Mouse (Mus musculus): ENCODE results near the gene Cdh5. TPM values are rescaled to one million over a fixed set of nuclear protein-coding genes. Genes with fewer than 3 reads are reported as not detected.

Cdh5 gene
- polyA plus RNA-seq, 1 experiment from 2014 or later: 17.1 TPM

GRCm38 (mm10) chr8:104160731-104161130 is 59.3 kb downstream of the Cdh5 start:
- Histone ChIP-seq H3K4me3 (ENCODE audit: low read depth, low read length) (no peak overlapping the region), H3K9ac (ENCODE audit: low read depth, low read length) (no peak overlapping the region), H3K4me2 (no peak overlapping the region), H3K27me3 (replicated peaks; ENCODE audit: control insufficient read depth, insufficient read depth, low read length) (no peaks in the 10 kb centered on the region), H3K9me3 (ENCODE audit: control insufficient read depth, low read length) (no peaks in the 10 kb centered on the region), H3K36me3 (ENCODE audit: control insufficient read depth, insufficient read depth, low read length) (no peaks in the 10 kb centered on the region), H3K4me1 (replicated peaks; ENCODE audit: control insufficient read depth, insufficient read depth, low read length) (no peaks in the 10 kb centered on the region), H3K27ac (ENCODE audit: low read depth, low read length) (no peak overlapping the region)
- no peak for ATAC-seq (replicated peaks; ENCODE audit: low FRiP score)
- no peak for DNase-seq (ENCODE audit: low spot score)
- WGBS: 69% methylated on average over 5 of the region's 5 CpGs

- Histone ChIP-seq H3K27me3 (replicated peaks; ENCODE audit: control insufficient read depth, insufficient read depth, low read length) (peaks cover 45% of the 10 kb centered on the region), H3K4me2 (no peak overlapping the region), H3K9ac (ENCODE audit: low read depth, low read length) (no peak overlapping the region), H3K27ac (ENCODE audit: low read depth, low read length) (no peak overlapping the region), H3K9me3 (ENCODE audit: control insufficient read depth, low read length) (no peaks in the 10 kb centered on the region), H3K4me3 (ENCODE audit: low read depth, low read length) (no peak overlapping the region), H3K36me3 (ENCODE audit: control insufficient read depth, insufficient read depth, low read length) (no peaks in the 10 kb centered on the region), H3K4me1 (replicated peaks; ENCODE audit: control insufficient read depth, insufficient read depth, low read length) (no peaks in the 10 kb centered on the region)
- WGBS: 70% methylated on average over 3 of the region's 3 CpGs
- no peak for ATAC-seq (replicated peaks; ENCODE audit: low FRiP score)
- peak; percentile 23 for DNase-seq (ENCODE audit: low spot score)
Measured at GRCm38 (mm10) chr8:104169461-104169860, 68.0 kb downstream of the Cdh5 start.

GRCm38 (mm10) chr8:104170118-104171049 is 69.0 kb downstream of the Cdh5 start, which contains the start of gene Bean1:
Gene Bean1, plus strand, starts transcription at chr8:104170442.
- H3K9me3 ChIP-seq (ENCODE audit: control insufficient read depth, low read length): no peaks in the 10 kb centered on the region
- ATAC-seq (replicated peaks; ENCODE audit: low FRiP score): peak; percentile 53
- H3K27ac ChIP-seq (ENCODE audit: low read depth, low read length): no peak within 1 kb of the TSS
- H3K36me3 ChIP-seq (ENCODE audit: control insufficient read depth, insufficient read depth, low read length): no peaks in the 10 kb centered on the region
- DNase-seq (ENCODE audit: low spot score): no peak
- H3K4me1 ChIP-seq (replicated peaks; ENCODE audit: control insufficient read depth, insufficient read depth, low read length): no peaks in the 10 kb centered on the region
- peaks cover 45% of the 10 kb centered on the region for H3K27me3 ChIP-seq (replicated peaks; ENCODE audit: control insufficient read depth, insufficient read depth, low read length)
- H3K4me2 ChIP-seq: peak within 1 kb of the TSS; percentile 86
- 2% methylated on average over 86 of the region's 87 CpGs for WGBS
- H3K9ac ChIP-seq (ENCODE audit: low read depth, low read length): peak within 1 kb of the TSS; percentile 34; the same call in 1 of the 2 replicates
- peak within 1 kb of the TSS; percentile 56 for H3K4me3 ChIP-seq (ENCODE audit: low read depth, low read length)

GRCm38 (mm10) chr8:104171050-104171620 is 69.7 kb downstream of the Cdh5 start:
- DNase-seq (ENCODE audit: low spot score) (no peak), ATAC-seq (replicated peaks; ENCODE audit: low FRiP score) (no peak)
- H3K27me3 ChIP-seq (replicated peaks; ENCODE audit: control insufficient read depth, insufficient read depth, low read length): peaks cover 45% of the 10 kb centered on the region
- H3K9me3 ChIP-seq (ENCODE audit: control insufficient read depth, low read length): no peaks in the 10 kb centered on the region
- H3K4me3 ChIP-seq (ENCODE audit: low read depth, low read length): peak overlapping the region; percentile 56
- 5% methylated on average over 32 of the region's 32 CpGs for WGBS
- H3K4me2 ChIP-seq: peak overlapping the region; percentile 86
- H3K27ac ChIP-seq (ENCODE audit: low read depth, low read length): no peak overlapping the region
- no peaks in the 10 kb centered on the region for H3K4me1 ChIP-seq (replicated peaks; ENCODE audit: control insufficient read depth, insufficient read depth, low read length)
- H3K36me3 ChIP-seq (ENCODE audit: control insufficient read depth, insufficient read depth, low read length): no peaks in the 10 kb centered on the region
- H3K9ac ChIP-seq (ENCODE audit: low read depth, low read length): peak overlapping the region; percentile 34; the same call in 1 of the 2 replicates

- WGBS: 87% methylated on average over 6 of the region's 6 CpGs
- peaks cover 45% of the 10 kb centered on the region for H3K27me3 ChIP-seq (replicated peaks; ENCODE audit: control insufficient read depth, insufficient read depth, low read length)
Measured at GRCm38 (mm10) chr8:104172420-104172819, 71.0 kb downstream of the Cdh5 start.

GRCm38 (mm10) chr8:104175848-104176527 is 74.6 kb downstream of the Cdh5 start:
- no peak overlapping the region for H3K9ac ChIP-seq (ENCODE audit: low read depth, low read length)
- H3K4me2 ChIP-seq: no peak overlapping the region
- H3K4me3 ChIP-seq (ENCODE audit: low read depth, low read length): no peak overlapping the region
- ATAC-seq (replicated peaks; ENCODE audit: low FRiP score) (no peak), DNase-seq (ENCODE audit: low spot score) (no peak)
- H3K27ac ChIP-seq (ENCODE audit: low read depth, low read length): no peak overlapping the region
- 38% methylated on average over 8 of the region's 8 CpGs for WGBS
- H3K9me3 ChIP-seq (ENCODE audit: control insufficient read depth, low read length): no peaks in the 10 kb centered on the region
- no peaks in the 10 kb centered on the region for H3K36me3 ChIP-seq (ENCODE audit: control insufficient read depth, insufficient read depth, low read length)
- no peaks in the 10 kb centered on the region for H3K4me1 ChIP-seq (replicated peaks; ENCODE audit: control insufficient read depth, insufficient read depth, low read length)
- peaks cover 26% of the 10 kb centered on the region for H3K27me3 ChIP-seq (replicated peaks; ENCODE audit: control insufficient read depth, insufficient read depth, low read length)

More at GRCm38 (mm10) chr8:104172420-104172819, 71.0 kb downstream of the Cdh5 start:
- H3K9me3 ChIP-seq (ENCODE audit: control insufficient read depth, low read length): no peaks in the 10 kb centered on the region
- H3K36me3 ChIP-seq (ENCODE audit: control insufficient read depth, insufficient read depth, low read length): no peaks in the 10 kb centered on the region
- DNase-seq (ENCODE audit: low spot score): no peak
- no peaks in the 10 kb centered on the region for H3K4me1 ChIP-seq (replicated peaks; ENCODE audit: control insufficient read depth, insufficient read depth, low read length)
- no peak overlapping the region for H3K4me2 ChIP-seq
- no peak overlapping the region for H3K4me3 ChIP-seq (ENCODE audit: low read depth, low read length)
- ATAC-seq (replicated peaks; ENCODE audit: low FRiP score): no peak
- H3K9ac ChIP-seq (ENCODE audit: low read depth, low read length): no peak overlapping the region
- no peak overlapping the region for H3K27ac ChIP-seq (ENCODE audit: low read depth, low read length)

- no peak overlapping the region for H3K4me3 ChIP-seq (ENCODE audit: low read depth, low read length)
Measured at GRCm38 (mm10) chr8:104177054-104177453, 75.6 kb downstream of the Cdh5 start.

GRCm38 (mm10) chr8:104184905-104185304 is 83.5 kb downstream of the Cdh5 start:
- ATAC-seq (replicated peaks; ENCODE audit: low FRiP score) (no peak), DNase-seq (ENCODE audit: low spot score) (no peak)
- Histone ChIP-seq H3K4me3 (ENCODE audit: low read depth, low read length) (no peak overlapping the region), H3K27me3 (replicated peaks; ENCODE audit: control insufficient read depth, insufficient read depth, low read length) (no peaks in the 10 kb centered on the region; the same call in 1 of the 2 replicates), H3K4me1 (replicated peaks; ENCODE audit: control insufficient read depth, insufficient read depth, low read length) (no peaks in the 10 kb centered on the region), H3K4me2 (no peak overlapping the region), H3K9me3 (ENCODE audit: control insufficient read depth, low read length) (no peaks in the 10 kb centered on the region), H3K9ac (ENCODE audit: low read depth, low read length) (no peak overlapping the region), H3K27ac (ENCODE audit: low read depth, low read length) (no peak overlapping the region), H3K36me3 (ENCODE audit: control insufficient read depth, insufficient read depth, low read length) (no peaks in the 10 kb centered on the region)
- WGBS: 37% methylated on average over 6 of the region's 6 CpGs

More at GRCm38 (mm10) chr8:104177054-104177453, 75.6 kb downstream of the Cdh5 start:
- Histone ChIP-seq H3K27ac (ENCODE audit: low read depth, low read length) (no peak overlapping the region), H3K4me2 (no peak overlapping the region), H3K36me3 (ENCODE audit: control insufficient read depth, insufficient read depth, low read length) (no peaks in the 10 kb centered on the region), H3K9ac (ENCODE audit: low read depth, low read length) (no peak overlapping the region), H3K4me1 (replicated peaks; ENCODE audit: control insufficient read depth, insufficient read depth, low read length) (no peaks in the 10 kb centered on the region), H3K9me3 (ENCODE audit: control insufficient read depth, low read length) (no peaks in the 10 kb centered on the region), H3K27me3 (replicated peaks; ENCODE audit: control insufficient read depth, insufficient read depth, low read length) (peaks cover 16% of the 10 kb centered on the region)
- ATAC-seq (replicated peaks; ENCODE audit: low FRiP score): no peak
- DNase-seq (ENCODE audit: low spot score): no peak
- WGBS: 74% methylated on average over 4 of the region's 4 CpGs
